Mouse (Mus musculus): Measurements from ENCODE around the gene Herc3. TPM values are rescaled to one million over a fixed set of nuclear protein-coding genes. Genes with fewer than 3 reads are reported as not detected.

Gene Herc3
- polyA plus RNA-seq, 1 experiment from 2014 or later, result 18.5 TPM

Other genes starting within 250 kb of the Herc3 start
- gene Abcg2, start 246.9 kb upstream of the Herc3 start, polyA plus RNA-seq (2014; fragmentation: Nextera tagmentation; extraction: Ambion mirVana), result 67.8 and 80.9 TPM in 2 replicates
- 2.1 and 2.2 TPM in 2 replicates for gene Nap1l5, start 75.6 kb downstream of the Herc3 start, polyA plus RNA-seq (2014; fragmentation: Nextera tagmentation; extraction: Ambion mirVana)
- 6.7 and 10.2 TPM in 2 replicates for gene Fam13a, start 193.1 kb downstream of the Herc3 start, polyA plus RNA-seq (2014; fragmentation: Nextera tagmentation; extraction: Ambion mirVana)